Mouse (Mus musculus) c-Kit-positive CD71-positive TER-119-positive erythroid progenitor cells, embryonic 14.5 days (primary cell): ENCODE measurements around the gene Ifna7.

Experiments
- DNase-seq: peaks from one replicate; pipeline ENCODE4 v3.0.0-alpha.2; 2013; ENCODE audit warnings: low spot score

Ifna7 gene

GRCm38 (mm10) chr4:88840058-88840457 is 24.0 kb downstream of the Ifna7 start:
- no peak for DNase-seq

- DNase-seq, result no peak
Measured at GRCm38 (mm10) chr4:88841438-88841911, 25.4 kb downstream of the Ifna7 start, which contains the start of gene Ifna4. Ifna4 (plus strand) TSS chr4:88841861.

DNA sequence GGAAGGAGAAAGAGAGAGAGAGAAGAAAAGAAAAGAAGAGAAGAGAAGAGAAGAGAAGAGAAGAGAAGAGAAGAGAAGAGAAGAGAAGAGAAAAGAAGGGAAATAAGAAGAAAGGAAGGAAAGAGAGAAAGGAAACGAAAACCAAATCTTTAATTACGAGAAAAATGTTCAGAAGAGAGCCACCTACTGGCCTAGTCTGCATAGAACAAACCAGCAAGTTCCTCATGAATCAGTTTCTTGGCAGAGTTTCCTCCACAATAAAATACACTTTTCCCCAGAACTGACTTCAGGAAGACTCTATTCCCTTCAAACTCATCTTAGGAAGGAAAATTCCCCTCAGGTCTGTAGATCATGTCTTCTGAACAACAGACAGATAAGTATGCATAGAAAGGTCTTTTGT is 29.3 kb downstream of the Ifna7 start:
- DNase-seq, result no peak

DNA sequence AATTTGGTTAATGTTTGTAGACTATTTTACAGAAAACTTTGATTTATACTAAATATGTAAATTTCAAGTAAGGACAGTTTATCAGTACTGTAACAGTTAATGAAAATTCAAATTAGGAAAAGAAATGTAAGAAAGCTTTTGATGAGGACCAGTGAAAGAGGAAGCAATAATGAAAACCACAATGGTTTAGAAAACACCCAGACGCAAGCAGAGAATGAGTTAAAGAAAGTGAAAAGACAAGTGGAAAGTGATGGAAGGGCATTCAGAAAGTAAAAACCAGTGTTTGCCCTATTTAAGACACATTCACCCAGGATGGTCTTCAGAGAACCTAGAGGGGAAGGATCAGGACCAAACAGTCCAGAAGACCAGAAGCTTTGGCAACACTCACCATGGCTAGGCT is 33.7 kb downstream of the Ifna7 start, which contains the start of gene Ifna1:
Ifna1 (plus strand) TSS at position 390 of the 400 bp plus-strand sequence.
- no peak for DNase-seq

DNA sequence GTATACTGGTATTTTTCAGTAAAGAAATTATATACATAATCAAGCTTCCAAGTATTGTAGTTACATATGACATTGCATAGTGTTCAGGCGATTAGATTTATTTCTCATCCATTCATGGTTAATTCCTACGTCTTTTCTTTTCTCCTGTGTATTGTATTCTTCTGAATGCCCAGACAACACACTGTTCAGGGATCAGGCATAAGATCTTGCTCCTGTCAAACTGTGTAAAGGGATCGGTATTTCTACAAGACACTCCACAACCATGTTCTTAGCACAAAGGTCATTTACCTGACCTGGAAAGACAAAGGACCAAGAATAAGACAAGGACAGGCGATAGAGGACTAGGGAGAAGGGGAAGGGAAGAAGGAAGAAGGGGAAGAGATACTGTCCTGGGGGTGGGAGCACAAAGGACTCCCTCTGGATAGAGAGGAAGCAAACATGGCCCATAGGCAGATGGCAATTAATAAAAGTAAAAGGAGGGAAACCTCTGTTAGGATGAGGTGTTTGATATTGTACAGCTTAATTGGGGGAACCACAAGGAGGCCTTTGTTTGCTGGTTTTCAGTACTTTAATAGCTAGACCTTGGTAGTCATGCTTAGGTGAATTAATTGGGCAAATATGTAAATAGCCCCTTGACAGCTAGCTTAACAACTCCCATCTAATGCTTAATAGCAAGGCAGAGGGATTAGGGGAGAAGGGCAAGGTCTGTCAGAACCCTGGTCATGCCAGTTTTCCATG is 35.2 kb downstream of the Ifna7 start:
- no peak for DNase-seq

DNA sequence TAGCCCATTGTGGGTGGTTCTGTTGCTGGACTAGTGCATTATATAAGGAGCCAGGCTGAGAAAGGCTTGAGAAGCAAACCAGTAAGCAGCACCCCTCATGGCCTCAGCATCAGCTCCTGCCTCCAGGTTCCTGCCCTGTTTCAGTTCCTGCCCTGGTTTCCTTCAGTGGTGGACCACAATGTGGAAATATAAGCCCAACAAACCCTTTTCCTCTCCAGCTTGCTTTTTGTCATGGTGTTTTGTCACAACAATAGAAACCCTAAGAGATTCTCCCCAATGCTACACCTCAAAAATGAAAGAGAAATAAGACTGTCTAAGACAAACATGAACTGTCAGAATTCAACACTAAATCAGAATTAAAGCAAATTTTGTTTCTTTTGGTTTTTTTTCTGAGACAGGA is 43.2 kb downstream of the Ifna7 start:
- DNase-seq, result no peak

GRCm38 (mm10) chr4:88863309-88863708 is 47.3 kb downstream of the Ifna7 start:
- no peak for DNase-seq

DNA sequence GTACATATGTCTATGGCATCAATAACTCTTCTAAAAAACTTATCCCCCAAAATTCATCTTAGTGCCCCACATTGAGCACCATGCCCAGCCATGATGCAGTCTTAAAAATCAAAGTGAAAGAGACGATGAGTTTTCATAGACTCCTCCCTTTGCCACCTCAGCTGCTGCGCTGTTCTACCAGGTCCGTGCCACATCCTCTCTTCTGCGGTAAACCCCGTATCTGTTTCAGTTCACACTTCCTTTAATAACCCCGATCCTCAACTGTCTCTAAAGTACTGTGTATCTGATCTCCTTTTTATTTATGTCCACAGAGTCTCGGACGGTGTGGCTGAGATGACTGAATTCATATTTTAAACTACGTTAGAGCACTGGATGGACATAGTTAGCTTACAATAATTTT is 48.6 kb downstream of the Ifna7 start:
- no peak for DNase-seq

DNA sequence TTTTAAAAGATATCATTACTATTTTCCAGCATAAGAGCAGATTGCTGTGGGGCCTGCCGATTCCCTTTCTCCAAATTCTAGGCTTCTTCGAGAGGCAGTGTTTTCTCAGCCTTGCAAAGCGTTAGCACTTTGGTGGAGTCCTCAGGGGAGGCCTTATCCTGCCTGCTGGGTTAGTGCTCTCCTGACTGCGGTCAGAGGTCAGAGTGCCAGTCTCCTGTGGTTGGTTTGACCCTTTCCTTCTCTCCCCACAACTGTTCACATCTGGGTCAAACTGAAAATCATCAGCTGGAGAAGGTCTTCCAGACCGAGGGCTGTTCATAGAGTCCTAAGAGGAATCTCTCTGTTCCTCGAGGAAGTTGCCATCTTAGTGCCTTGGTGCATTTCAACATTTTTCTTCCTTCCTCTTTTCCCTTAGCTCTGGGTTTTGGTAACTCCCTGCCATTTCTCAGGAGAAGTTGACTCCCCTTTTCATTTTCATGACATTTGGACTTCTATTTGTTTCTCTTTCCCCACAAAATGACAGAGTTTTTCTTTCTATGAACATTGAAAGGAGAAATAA is 49.1 kb downstream of the Ifna7 start:
- no peak for DNase-seq
